Comparison of ENCODE assay signal across 8 mouse cellular contexts in the genomic region with DNA sequence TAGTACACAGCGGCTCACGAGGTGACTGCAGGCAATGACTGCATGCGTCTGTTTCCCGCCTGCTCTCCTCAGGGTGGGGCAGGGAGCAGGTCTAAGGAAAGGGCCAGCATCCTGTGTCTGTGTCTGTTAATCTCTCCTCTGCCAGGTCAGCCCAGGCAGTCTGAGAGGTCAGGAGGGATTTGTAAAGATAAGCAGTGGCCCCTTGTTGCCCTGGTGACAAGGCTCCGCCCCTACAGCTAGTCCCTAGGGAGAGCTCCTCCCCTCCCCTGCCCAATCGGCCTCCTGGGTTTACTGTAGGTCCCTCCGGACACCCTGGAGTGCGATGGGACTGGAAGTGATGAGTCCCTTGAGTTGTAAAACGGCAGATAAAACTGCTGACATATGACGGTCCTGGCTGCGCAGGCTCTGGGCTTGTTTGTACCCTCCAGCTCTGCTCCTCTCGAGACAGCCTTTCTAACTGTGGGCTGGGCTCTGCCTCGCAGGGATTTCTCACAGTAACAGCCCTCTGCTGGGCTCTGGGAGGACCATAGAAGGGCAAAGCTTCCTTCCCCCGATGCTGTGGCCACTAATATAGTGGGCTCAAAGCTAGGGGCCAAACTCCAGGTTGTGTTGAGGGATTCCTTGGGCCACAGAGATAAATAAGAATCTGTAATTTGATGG. TPM values are rescaled to one million over a fixed set of nuclear protein-coding genes. Genes with fewer than 3 reads are reported as not detected.
DNase-seq lines count a peak whose midpoint lies in the region; ATAC-seq and TF ChIP-seq lines count a peak whose summit lies in the region.

No protein-coding gene starts in this region.

- 4% methylated on average over 14 of the region's 14 CpGs for WGBS in embryonic facial prominence, embryonic 15.5 days
- under 1% methylated on average over 14 of the region's 14 CpGs for WGBS in hindbrain, embryonic 12.5 days
- 4% methylated on average over 14 of the region's 14 CpGs for WGBS in midbrain, postnatal 0 days

- no peak for TF ChIP-seq CTCF in midbrain, postnatal 0 days (IDR thresholded peaks at IDR 0.05)

- H3K27me3 ChIP-seq in embryonic facial prominence, embryonic 15.5 days: peaks cover 22% of the 10 kb centered on the region; the same call in 1 of the 2 replicates
- H3K27me3 ChIP-seq in hindbrain, embryonic 12.5 days: peaks cover 8% of the 10 kb centered on the region
- no peaks in the 10 kb centered on the region for H3K27me3 ChIP-seq in midbrain, postnatal 0 days (ENCODE audit: insufficient read depth, low read length)

- peak; percentile 31; the same call in 1 of the 2 replicates for ATAC-seq in embryonic facial prominence, embryonic 15.5 days (ENCODE audit: insufficient number of reproducible peaks, low FRiP score, low TSS enrichment, low read depth)
- ATAC-seq in hindbrain, embryonic 12.5 days (ENCODE audit: low FRiP score): peak; percentile 12; the same call in 1 of the 2 replicates
- peak; percentile 15 for ATAC-seq in midbrain, postnatal 0 days (ENCODE audit: low FRiP score)

- peaks cover 26% of the 10 kb centered on the region for H3K4me1 ChIP-seq in embryonic facial prominence, embryonic 15.5 days
- H3K4me1 ChIP-seq in hindbrain, embryonic 12.5 days: peaks cover 70% of the 10 kb centered on the region
- H3K4me1 ChIP-seq in midbrain, postnatal 0 days (ENCODE audit: insufficient read depth, low read length): peaks cover 12% of the 10 kb centered on the region

- H3K4me2 ChIP-seq in embryonic facial prominence, embryonic 15.5 days (replicated peaks): peak overlapping the region; percentile 33
- H3K4me2 ChIP-seq in hindbrain, embryonic 12.5 days (replicated peaks): peak overlapping the region; percentile 50
- H3K4me2 ChIP-seq in midbrain, postnatal 0 days (ENCODE audit: low read depth, low read length, poor library complexity, severe bottlenecking): peak overlapping the region; percentile 18

- peak overlapping the region; percentile 15; the same call in 1 of the 2 replicates for H3K4me3 ChIP-seq in embryonic facial prominence, embryonic 15.5 days (replicated peaks)
- peak overlapping the region; percentile 20 for H3K4me3 ChIP-seq in hindbrain, embryonic 12.5 days
- no peak overlapping the region for H3K4me3 ChIP-seq in midbrain, postnatal 0 days (ENCODE audit: low read depth, low read length)

- no peak overlapping the region for H3K27ac ChIP-seq in embryonic facial prominence, embryonic 15.5 days (replicated peaks)
- peak overlapping the region; percentile 67 for H3K27ac ChIP-seq in hindbrain, embryonic 12.5 days
- no peak overlapping the region for H3K27ac ChIP-seq in midbrain, postnatal 0 days (ENCODE audit: low read depth, low read length)

- H3K9ac ChIP-seq in embryonic facial prominence, embryonic 15.5 days: no peak overlapping the region
- H3K9ac ChIP-seq in hindbrain, embryonic 12.5 days: peak overlapping the region; percentile 32; the same call in 1 of the 2 replicates
- H3K9ac ChIP-seq in midbrain, postnatal 0 days (replicated peaks; ENCODE audit: low read length, poor library complexity, severe bottlenecking): no peak overlapping the region

- H3K36me3 ChIP-seq in embryonic facial prominence, embryonic 15.5 days: no peaks in the 10 kb centered on the region
- H3K36me3 ChIP-seq in hindbrain, embryonic 12.5 days: peaks cover 11% of the 10 kb centered on the region; the same call in 1 of the 2 replicates
- H3K36me3 ChIP-seq in midbrain, postnatal 0 days (ENCODE audit: insufficient read depth, low read length): no peaks in the 10 kb centered on the region

- peak; percentile 72 for DNase-seq in adrenal gland, postnatal 10 days
- DNase-seq in liver: peak; percentile 88
- peak; percentile 46 for DNase-seq in midbrain, postnatal 0 days (ENCODE audit: low spot score)
- DNase-seq in yolk sac, embryonic 10.5 days (ENCODE audit: low spot score): peak; percentile 91
- DNase-seq in right cerebral cortex, postnatal 10 days (ENCODE audit: low spot score in 2 of 2): no peak
- DNase-seq in right cerebral cortex, postnatal 36 days (ENCODE audit: low spot score in 2 of 2): no peak

- H3K9me3 ChIP-seq in embryonic facial prominence, embryonic 15.5 days (replicated peaks): no peaks in the 10 kb centered on the region
- H3K9me3 ChIP-seq in hindbrain, embryonic 12.5 days (replicated peaks): no peaks in the 10 kb centered on the region
- H3K9me3 ChIP-seq in midbrain, postnatal 0 days (ENCODE audit: low read length): no peaks in the 10 kb centered on the region

RNA-seq across cellular contexts. Expression of a gene that starts 4.4 kb away (rescaled TPM):
- total RNA-seq in adrenal gland, postnatal 10 days (2021): under 1 TPM; 0.66 to 0.76 TPM
- 0.12 and 0.15 TPM in 2 replicates for polyA plus RNA-seq in embryonic facial prominence, embryonic 15.5 days (2015; fragmentation: Nextera tagmentation; extraction: Ambion mirVana)
- 12.3 and 14.7 TPM in 2 replicates for polyA plus RNA-seq in hindbrain, embryonic 12.5 days (2016; fragmentation: Nextera tagmentation; extraction: Ambion mirVana)
- total RNA-seq in midbrain, postnatal 0 days (2014; rRNA removed): 3.7 and 4.8 TPM in 2 replicates
- 1.6 and 1.7 TPM in 2 replicates for polyA plus RNA-seq in midbrain, postnatal 0 days (2015; fragmentation: Nextera tagmentation; extraction: Ambion mirVana)

Comparison
In these comparisons a context has a peak if more than half of its experiments do, and no peak if none do; other contexts are left out.
1. DNase-seq: peak in adrenal gland, postnatal 10 days (single experiment), liver (single experiment), midbrain, postnatal 0 days (single experiment) and yolk sac, embryonic 10.5 days (single experiment); none in right cerebral cortex, postnatal 10 days (0 of 2) and right cerebral cortex, postnatal 36 days (0 of 2).
2. Peak in every context shown above with its lines, with median percentiles within 50 percentile points of each other: ATAC-seq and H3K4me2 ChIP-seq.